Mouse (Mus musculus): ENCODE measurements around the gene Ppih.

Ppih gene

DNA sequence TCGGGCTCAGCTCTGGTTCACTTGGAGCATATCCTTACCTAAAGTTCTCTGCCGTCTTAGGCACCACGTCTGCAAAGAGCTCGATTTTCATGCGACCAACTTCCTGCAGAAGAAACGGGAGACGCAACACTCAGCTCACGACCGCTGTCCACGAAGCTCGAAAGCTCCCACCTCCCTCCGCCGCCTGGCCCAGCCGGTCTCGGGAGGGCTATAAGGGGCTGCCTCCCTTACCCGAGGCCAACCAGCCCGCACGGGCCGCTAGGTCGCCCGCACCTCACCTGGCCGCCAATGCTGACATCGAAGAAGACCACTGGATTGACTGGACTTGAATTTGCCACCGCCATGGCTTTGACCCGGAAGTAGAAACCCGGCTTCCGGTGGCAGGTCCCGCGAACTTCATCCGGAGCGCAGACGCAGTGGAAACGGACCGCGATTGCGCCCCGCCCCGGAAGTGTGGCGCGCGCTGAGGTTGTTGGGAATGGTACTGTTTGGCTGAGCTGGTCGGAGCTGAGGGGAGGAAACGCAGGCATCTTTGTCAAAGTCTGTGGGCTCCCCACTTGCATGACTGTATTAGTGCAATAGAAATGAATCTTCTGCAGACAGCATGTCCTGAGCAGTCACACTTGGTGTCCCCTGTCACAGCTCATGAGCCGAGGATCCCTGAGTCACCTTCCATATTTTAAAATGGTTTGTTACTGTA, at the start of gene Ppih:
Gene Ppih, minus strand, starts transcription at position 416 of the 700 bp plus-strand sequence.
- peak; percentile 93 for DNase-seq (ENCODE audit: low spot score)

- DNase-seq (ENCODE audit: low spot score): no peak
Observed at GRCm38 (mm10) chr4:119369460-119369859, 49.1 kb upstream of the Ppih start.

GRCm38 (mm10) chr4:119366758-119367526, 46.6 kb upstream of the Ppih start:
- no peak for DNase-seq (ENCODE audit: low spot score)

GRCm38 (mm10) chr4:119362231-119362630, 41.9 kb upstream of the Ppih start:
- DNase-seq (ENCODE audit: low spot score): no peak

DNA sequence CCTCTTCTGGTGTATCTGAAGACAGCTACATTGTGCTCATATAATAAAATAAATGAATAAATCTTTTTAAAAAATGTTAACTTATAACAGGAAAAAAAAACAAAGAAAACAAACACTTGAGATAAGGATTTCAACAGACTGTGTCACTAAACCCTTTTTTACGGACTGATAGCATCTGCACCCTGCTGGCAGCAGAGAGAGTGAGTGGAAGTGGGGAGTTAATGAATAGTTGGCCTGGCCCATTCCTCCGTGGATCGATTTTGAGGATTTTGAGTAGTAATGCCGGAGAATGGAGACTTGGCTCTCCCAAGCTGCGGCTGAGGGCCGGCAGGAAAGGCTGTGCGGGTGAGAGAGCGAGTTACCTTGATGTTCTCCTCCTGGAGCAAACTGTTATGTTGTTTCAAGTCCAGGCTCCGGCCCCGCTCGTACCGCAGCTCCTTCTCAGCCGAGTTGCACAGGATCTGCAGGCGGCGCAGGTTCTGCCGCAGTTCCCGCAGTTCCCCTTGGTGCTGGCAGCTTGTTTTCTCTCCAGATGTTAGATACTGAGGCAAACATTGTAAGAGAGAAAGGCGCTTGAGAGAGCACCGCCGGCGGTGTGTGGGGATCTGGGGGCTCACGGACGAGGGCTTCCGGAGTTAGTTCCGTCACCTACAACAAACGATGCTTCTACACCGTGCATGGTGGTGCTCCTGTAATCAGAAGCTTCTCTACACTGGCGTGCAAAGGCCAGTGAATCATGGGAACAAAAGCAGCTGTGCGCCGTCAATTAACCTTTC, 39.0 kb upstream of the Ppih start:
- DNase-seq (ENCODE audit: low spot score): no peak

DNA sequence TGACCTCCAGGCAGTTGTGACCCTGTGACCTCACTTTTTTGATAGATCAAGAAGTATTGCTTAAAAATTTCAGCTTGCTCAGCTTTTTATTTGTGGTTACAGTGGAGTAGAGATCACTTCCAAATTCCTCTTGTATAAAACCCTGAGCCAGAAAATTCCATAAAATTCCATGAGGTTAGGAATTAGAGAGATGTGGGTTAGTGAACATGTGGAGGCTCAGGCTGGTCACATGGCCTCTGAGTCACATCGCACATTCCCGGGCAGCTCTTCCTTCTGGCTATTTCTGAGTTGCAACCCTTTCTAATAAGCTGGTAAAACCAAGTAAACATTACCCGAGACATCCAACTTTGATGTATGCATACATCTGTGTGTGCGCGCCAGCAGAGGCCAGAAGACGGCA, 25.2 kb upstream of the Ppih start:
- DNase-seq (ENCODE audit: low spot score): no peak

GRCm38 (mm10) chr4:119338861-119339361, 18.6 kb upstream of the Ppih start:
- peak; percentile 16 for DNase-seq (ENCODE audit: low spot score)

DNA sequence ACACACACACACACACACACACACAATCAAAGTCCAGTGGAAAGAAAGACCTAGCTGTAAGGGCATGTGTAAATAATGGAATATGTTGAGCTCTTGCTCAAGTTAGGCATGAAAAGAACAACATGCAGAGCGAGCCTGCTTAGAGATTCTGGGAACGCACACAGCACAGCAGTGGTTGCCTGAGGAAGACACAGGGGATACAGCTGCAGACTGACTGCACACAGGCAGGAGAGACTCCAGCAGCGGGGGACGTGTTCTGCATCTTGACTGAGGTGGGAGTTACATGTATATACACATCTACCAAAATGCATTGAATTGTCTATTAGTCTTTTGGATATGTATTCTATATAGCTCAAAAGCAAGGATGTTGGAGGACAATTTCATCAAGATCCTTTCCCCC, 18.1 kb upstream of the Ppih start:
- DNase-seq (ENCODE audit: low spot score): no peak

GRCm38 (mm10) chr4:119333487-119333886, 13.1 kb upstream of the Ppih start:
- no peak for DNase-seq (ENCODE audit: low spot score)

DNA sequence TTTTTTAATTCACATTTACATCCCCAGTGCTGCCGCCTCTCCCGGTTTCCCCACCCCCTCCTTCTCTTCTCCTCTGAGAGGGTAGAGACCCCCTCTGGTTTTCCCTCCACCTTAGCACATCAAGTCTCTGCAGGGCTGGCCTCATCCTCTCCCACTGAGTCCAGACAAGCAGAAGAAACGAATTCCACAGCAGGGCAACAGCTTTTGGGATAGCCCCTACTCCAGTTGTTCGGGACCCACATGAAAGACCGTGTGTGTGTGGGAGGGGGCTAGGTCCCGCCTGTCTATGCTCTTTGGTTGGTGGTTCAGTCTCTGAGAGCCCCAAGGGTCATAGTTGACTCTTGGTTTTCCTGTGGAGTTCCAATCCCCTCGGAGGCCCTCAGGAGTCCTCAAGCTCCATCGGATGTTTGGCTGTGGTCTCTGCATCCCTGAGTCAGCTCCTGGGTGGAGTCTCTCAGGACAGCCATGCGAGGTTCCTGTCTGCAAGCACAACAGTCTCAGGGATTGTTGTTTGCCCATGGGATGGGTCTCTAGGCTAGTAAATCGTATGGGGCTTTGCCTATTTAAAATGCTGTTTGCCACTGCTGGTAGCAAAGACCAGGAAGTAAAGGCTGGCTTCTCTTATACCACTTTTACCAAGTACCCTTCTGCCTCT, 677 bp upstream of the Ppih start:
- DNase-seq (ENCODE audit: low spot score): no peak

- no peak for DNase-seq (ENCODE audit: low spot score)
Observed at GRCm38 (mm10) chr4:119313756-119314155, 6.6 kb downstream of the Ppih start.

GRCm38 (mm10) chr4:119305418-119305817, 14.9 kb downstream of the Ppih start:
- DNase-seq (ENCODE audit: low spot score): no peak

- DNase-seq (ENCODE audit: low spot score): no peak
Observed at GRCm38 (mm10) chr4:119303291-119303690, 17.1 kb downstream of the Ppih start.

DNA sequence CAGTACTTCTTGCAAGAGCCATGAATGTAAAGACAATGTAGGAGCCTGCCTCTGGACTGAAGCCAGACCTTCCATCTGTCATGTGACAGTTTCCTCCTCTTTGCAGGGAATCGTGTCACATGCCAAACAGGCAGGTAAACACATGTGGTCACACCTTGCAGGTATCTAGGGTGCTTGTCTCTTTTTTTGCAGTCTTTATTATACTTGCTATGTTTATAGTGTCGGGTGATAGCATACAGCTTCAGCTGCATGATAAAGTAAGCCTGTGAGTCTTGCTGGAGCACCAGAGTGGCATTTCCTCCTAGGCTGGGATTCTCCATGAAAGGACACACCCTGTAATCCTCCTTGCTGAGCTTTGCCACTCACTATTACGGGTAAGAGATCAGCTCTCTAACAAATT, 18.6 kb downstream of the Ppih start:
- DNase-seq (ENCODE audit: low spot score): no peak

- no peak for DNase-seq (ENCODE audit: low spot score)
Observed at GRCm38 (mm10) chr4:119300761-119301160, 19.6 kb downstream of the Ppih start.

GRCm38 (mm10) chr4:119297361-119297760, 23.0 kb downstream of the Ppih start:
- DNase-seq (ENCODE audit: low spot score): no peak

GRCm38 (mm10) chr4:119295134-119295453, 25.3 kb downstream of the Ppih start:
- DNase-seq (ENCODE audit: low spot score): no peak

DNA sequence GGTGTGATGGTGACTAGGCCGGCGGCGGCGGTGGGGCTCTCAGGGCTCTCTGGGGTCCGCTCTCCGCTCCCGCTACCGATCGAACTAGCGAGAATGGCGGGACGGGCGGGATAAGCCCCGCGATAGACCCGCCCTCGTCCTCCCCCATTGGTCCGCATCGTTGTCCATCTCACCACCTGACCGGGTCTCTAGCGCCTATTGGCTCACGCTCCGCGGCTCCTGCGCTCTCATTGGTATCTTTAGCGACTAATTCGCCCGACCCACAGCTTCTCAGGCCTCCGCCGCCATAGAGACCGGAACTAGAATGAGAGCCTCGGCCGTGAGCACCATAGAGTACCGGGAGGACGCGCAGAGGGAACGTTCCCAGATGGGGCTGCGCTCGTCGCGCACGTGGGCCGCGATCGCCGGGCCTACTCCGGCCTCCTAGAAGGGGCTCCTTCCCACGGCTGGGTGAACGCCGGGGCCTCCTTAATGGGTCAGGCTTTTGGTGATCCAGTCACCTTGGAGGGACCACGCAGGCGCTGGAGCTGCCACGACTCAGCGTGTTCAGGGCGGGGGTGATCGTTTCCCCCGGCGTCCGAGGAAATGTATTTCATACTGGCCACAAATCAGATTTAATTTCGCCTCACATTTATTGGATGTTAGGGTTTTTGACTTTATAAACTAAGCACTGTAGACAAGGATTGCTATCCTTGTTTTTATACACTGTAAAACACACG, 25.8 kb downstream of the Ppih start, which contains the start of gene Ybx1:
Gene Ybx1, minus strand, starts transcription at position 190 of the 719 bp plus-strand sequence.
- DNase-seq (ENCODE audit: low spot score): peak; percentile 96

GRCm38 (mm10) chr4:119293574-119294258, 26.6 kb downstream of the Ppih start:
- DNase-seq (ENCODE audit: low spot score): peak; percentile 32

GRCm38 (mm10) chr4:119292771-119293573, 27.4 kb downstream of the Ppih start:
- peak; percentile 40 for DNase-seq (ENCODE audit: low spot score)
